Mouse (Mus musculus) heart, embryonic 13.5 days (tissue): ENCODE measurements around the gene Hoxa13. TPM values are rescaled to one million over a fixed set of nuclear protein-coding genes. Genes with fewer than 3 reads are reported as not detected.

Experiments
- ATAC-seq: fragments of 200-750 bp; cut with Nextera tagmentation; 2 replicates; pipeline ENCODE4 v1.8.0; 2017; ENCODE audit warnings: moderate TSS enrichment; ENCODE audit not compliant: insufficient number of reproducible peaks, low FRiP score, low TSS enrichment; ENCODE audit errors: extremely low read depth
- H3K27ac ChIP-seq: fragments of 300-500 bp; sonication (generic); replicated peaks from 2 replicates; pipeline ENCODE4 v1.5.1; 2015; ENCODE audit warnings: moderate library complexity, mild to moderate bottlenecking, inconsistent platforms
- H3K27me3 ChIP-seq: fragments of 300-500 bp; sonication (generic); replicated peaks from 2 replicates; pipeline ENCODE4 v1.6.1; 2015; ENCODE audit warnings: mild to moderate bottlenecking, inconsistent platforms
- H3K36me3 ChIP-seq: fragments of 300-500 bp; sonication (generic); 2 replicates; pipeline ENCODE4 v1.6.1; 2015; ENCODE audit warnings: mild to moderate bottlenecking, inconsistent platforms
- H3K4me1 ChIP-seq: fragments of 300-500 bp; sonication (generic); 2 replicates; pipeline ENCODE4 v1.6.1; 2015; ENCODE audit warnings: inconsistent platforms
- H3K4me2 ChIP-seq: fragments of 300-500 bp; sonication (generic); 2 replicates; pipeline ENCODE4 v1.6.1; 2015; ENCODE audit warnings: inconsistent platforms, mild to moderate bottlenecking, moderate library complexity
- H3K4me3 ChIP-seq: fragments of 300-500 bp; sonication (generic); 2 replicates; pipeline ENCODE4 v1.5.1; 2015; ENCODE audit warnings: moderate library complexity, mild to moderate bottlenecking, inconsistent platforms
- H3K9ac ChIP-seq: fragments of 300-500 bp; sonication (generic); 2 replicates; pipeline ENCODE4 v1.6.1; 2015; ENCODE audit warnings: inconsistent platforms, mild to moderate bottlenecking, moderate library complexity
- H3K9me3 ChIP-seq: fragments of 300-500 bp; sonication (generic); 2 replicates; pipeline ENCODE4 v1.6.1; 2016; ENCODE audit warnings: inconsistent platforms
- WGBS: fragments of 180-500 bp; shearing (Covaris S2); methylation state at CpG from one replicate; pipeline ENCODE4 v1.1.7; 2015; ENCODE audit warnings: mixed read lengths; 5-methylcytosine and 5-hydroxymethylcytosine counted together
- polyA plus RNA-seq: library from polyadenylated mRNA; unstranded; fragments of >200 nt; fragmentation: Nextera tagmentation; extraction: Ambion mirVana; gene quantifications from 2 replicates; pipeline ENCODE4 v1.2.1, GENCODE M21; 2015

The Hoxa13 gene
- polyA plus RNA-seq, 1 experiment from 2014 or later: not detected

GRCm38 (mm10) chr6:52232568-52232965, 28.1 kb downstream of the Hoxa13 start:
- WGBS: 1% methylated on average over 18 of the region's 18 CpGs
- Histone ChIP-seq H3K27me3 (peaks cover 98% of the 10 kb centered on the region), H3K4me3 (no peak overlapping the region), H3K4me2 (no peak overlapping the region), H3K36me3 (no peaks in the 10 kb centered on the region), H3K9me3 (no peaks in the 10 kb centered on the region), H3K27ac (no peak overlapping the region), H3K9ac (no peak overlapping the region), H3K4me1 (peaks cover 5% of the 10 kb centered on the region; the same call in 1 of the 2 replicates)
- no peak for ATAC-seq

- no peak for ATAC-seq
- Histone ChIP-seq H3K9me3 (no peaks in the 10 kb centered on the region), H3K9ac (no peak overlapping the region), H3K4me3 (no peak overlapping the region), H3K36me3 (no peaks in the 10 kb centered on the region), H3K4me2 (no peak overlapping the region), H3K27me3 (peaks cover 98% of the 10 kb centered on the region), H3K4me1 (peaks cover 5% of the 10 kb centered on the region; the same call in 1 of the 2 replicates), H3K27ac (no peak overlapping the region)
- WGBS: 3% methylated on average over 18 of the region's 18 CpGs
These were observed 28.7 kb downstream of the Hoxa13 start for GRCm38 (mm10) chr6:52231885-52232567.

DNA sequence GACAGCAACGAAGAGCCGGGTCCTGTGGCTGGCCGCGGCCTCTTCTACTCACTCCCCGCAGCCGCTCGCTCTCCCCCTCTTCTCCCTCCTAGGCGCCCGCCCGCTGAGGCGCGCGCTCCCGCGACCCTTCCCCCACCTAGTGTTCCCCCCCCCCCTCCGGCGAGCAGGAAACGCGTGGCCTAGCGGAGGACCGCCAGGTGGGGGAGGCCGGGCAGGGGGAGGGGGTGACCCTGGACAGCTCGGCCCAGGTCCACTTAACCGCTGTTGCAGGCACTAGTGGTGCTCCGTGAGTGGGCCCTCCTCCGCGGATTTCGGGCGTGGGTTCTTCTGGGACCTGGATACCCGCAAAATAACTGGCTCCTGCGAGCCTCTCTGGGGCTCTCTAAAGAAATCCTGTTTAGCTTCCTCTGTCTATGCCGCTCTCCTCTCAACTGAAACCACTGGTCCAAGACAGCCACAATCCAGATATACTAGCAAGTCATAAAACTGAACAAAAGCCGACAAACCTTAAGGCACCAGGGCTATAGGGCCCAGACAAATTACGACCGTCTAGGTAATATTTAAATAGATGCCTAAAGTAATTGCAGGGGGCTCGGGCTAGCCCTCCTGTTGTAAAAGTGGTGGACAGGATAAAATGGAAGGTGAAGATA, 30.0 kb downstream of the Hoxa13 start, which contains the start of gene Hoxa9:
Gene Hoxa9, minus strand, starts transcription at position 574 of the 650 bp plus-strand sequence.
- no peaks in the 10 kb centered on the region for H3K9me3 ChIP-seq
- H3K9ac ChIP-seq: no peak within 1 kb of the TSS
- 2% methylated on average over 29 of the region's 36 CpGs for WGBS
- H3K27ac ChIP-seq: no peak within 1 kb of the TSS
- peak within 1 kb of the TSS; percentile 13; the same call in 1 of the 2 replicates for H3K4me3 ChIP-seq
- ATAC-seq: no peak
- H3K27me3 ChIP-seq: peaks cover 98% of the 10 kb centered on the region
- H3K4me2 ChIP-seq: no peak within 1 kb of the TSS
- H3K36me3 ChIP-seq: no peaks in the 10 kb centered on the region
- peaks cover 11% of the 10 kb centered on the region; the same call in 1 of the 2 replicates for H3K4me1 ChIP-seq

DNA sequence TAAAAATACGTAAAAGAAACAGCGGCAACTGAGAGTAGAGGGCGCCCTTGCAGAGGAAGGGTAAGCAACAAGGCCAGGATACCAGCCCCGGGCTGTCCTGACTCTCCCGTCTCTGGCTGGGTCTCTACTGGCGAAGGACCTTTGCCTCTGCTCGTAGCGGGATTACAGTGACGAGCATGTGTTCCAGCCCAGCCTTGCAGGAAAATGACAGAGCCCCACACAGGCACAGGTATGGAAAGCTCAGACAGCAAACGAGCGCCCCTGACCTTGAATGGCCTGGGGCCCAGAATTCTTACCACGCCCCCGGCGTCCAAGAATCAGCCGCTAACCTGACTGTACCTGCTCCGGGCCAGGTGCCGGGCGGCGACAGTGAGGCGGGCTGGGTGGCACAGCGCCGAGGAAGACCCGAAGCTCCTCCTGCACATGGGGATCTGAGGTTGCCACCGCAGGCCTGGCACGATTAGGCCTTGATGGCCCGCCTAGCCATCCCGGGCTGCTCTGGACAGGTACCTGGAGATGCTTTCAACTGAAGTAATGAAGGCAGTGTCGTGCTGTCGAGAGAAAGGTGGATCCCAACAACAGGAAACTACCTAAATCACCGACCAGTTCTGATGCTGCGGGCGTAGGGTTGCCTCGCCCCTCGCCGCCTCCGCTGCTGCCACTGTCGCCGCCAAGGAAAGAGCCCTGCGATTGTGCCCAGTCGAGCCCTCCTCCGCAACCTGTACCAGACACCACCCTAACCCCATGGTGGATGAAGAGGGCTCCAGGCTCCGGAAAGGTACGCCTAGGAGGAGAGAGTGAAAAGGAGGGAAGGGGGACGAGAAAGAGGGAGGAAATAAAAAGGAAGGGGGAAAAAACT, 30.9 kb downstream of the Hoxa13 start:
- Histone ChIP-seq H3K27ac (no peak overlapping the region), H3K4me1 (peaks cover 12% of the 10 kb centered on the region; the same call in 1 of the 2 replicates), H3K27me3 (peaks cover 98% of the 10 kb centered on the region), H3K4me2 (peak overlapping the region; percentile 6), H3K9me3 (no peaks in the 10 kb centered on the region), H3K36me3 (no peaks in the 10 kb centered on the region), H3K4me3 (0 out of 2 replicates have a peak overlapping the region, but pooled peaks have one; percentile 1), H3K9ac (no peak overlapping the region)
- ATAC-seq: no peak
- WGBS: 2% methylated on average over 44 of the region's 44 CpGs

DNA sequence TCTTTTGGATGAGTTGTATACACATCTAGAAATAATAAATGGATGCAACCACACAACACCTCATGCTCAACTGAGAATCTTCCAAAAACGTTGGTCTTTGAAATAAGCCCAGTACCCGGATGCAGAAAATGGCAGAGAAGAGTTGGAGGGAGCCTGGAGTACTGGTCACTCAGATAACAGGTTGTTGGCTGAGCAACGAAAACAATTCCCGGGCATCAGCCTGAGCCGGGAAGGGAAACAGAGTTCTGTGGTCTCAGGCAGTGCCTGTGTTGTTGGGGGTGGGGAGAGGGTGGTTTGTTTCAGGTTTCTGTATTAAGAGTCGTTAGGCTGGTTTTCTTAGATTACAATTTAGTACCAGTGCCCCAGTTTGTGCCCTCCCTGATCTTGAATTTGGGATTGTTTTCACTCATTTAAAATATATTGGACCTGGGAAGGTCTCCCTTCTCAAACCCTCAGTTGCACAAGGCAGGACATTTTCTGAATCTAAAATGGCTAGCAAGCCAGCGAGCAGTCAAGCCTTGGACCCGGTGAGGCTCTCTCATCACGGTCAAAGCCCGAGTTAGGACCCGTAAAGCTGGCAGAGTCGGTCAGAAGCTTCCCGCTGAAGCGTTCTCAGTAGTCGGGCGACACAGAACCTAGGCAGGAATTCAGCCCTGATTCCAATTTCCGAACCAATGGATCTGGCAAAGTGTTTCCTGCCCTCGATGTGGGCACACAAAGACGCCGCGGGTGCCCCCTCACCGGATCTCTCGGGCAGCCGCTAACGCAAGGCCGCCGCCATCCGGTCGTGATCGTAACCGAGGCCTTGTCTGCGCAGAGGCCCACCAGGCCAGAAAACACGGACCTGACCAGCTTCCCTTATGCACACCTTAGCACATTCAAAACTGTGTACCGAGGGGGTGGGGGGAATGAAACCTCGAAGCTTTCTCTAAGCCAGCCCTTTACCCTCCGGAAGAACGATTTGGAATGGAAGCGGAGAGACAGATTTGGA, 31.9 kb downstream of the Hoxa13 start:
- H3K9ac ChIP-seq: no peak overlapping the region
- under 1% methylated on average over 38 of the region's 38 CpGs for WGBS
- no peak overlapping the region for H3K27ac ChIP-seq
- no peaks in the 10 kb centered on the region for H3K36me3 ChIP-seq
- peaks cover 7% of the 10 kb centered on the region; the same call in 1 of the 2 replicates for H3K4me1 ChIP-seq
- no peak overlapping the region for H3K4me3 ChIP-seq
- peaks cover 98% of the 10 kb centered on the region for H3K27me3 ChIP-seq
- H3K4me2 ChIP-seq: no peak overlapping the region
- no peaks in the 10 kb centered on the region for H3K9me3 ChIP-seq
- no peak for ATAC-seq

DNA sequence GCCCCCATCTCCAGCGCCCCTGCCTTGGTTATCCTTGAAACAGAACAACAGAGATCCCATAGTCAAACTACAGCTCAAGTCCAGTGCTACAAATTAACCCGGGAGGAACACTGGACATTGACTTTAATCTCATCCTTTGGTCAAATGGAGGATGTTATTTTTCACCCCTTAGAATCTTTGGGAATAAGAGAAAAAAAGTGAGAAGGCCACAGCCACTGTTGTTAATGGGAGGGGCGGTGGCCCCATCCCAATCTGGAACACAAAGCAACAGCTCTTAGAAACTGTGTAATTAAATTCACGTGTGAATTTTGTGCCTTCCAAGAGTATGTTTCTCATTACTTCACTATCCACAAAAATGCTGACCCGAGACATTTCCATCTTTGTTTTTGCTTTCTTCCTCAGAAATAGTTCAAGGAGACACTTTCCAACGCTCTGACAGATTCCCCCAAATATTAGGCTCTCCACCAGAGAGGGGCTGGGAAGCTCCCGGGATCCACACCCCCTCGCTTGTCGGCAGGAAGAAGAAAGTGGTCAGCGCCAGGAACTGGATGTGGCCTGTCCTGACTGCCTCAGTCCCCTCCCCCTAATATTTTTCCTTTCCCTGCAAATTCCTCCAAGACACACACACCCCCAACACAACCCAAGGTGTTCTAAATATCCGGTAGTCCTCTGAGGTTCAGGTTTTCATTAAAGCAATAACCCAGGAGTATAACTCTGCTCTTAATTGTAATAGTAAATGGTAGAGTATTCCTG, 33.0 kb downstream of the Hoxa13 start:
- H3K27me3 ChIP-seq: peaks cover 98% of the 10 kb centered on the region
- no peaks in the 10 kb centered on the region for H3K36me3 ChIP-seq
- H3K9ac ChIP-seq: no peak overlapping the region
- no peak for ATAC-seq
- H3K4me1 ChIP-seq: peaks cover 6% of the 10 kb centered on the region; the same call in 1 of the 2 replicates
- no peak overlapping the region for H3K4me2 ChIP-seq
- 6% methylated on average over 11 of the region's 11 CpGs for WGBS
- H3K4me3 ChIP-seq: no peak overlapping the region
- no peaks in the 10 kb centered on the region for H3K9me3 ChIP-seq
- H3K27ac ChIP-seq: no peak overlapping the region

DNA sequence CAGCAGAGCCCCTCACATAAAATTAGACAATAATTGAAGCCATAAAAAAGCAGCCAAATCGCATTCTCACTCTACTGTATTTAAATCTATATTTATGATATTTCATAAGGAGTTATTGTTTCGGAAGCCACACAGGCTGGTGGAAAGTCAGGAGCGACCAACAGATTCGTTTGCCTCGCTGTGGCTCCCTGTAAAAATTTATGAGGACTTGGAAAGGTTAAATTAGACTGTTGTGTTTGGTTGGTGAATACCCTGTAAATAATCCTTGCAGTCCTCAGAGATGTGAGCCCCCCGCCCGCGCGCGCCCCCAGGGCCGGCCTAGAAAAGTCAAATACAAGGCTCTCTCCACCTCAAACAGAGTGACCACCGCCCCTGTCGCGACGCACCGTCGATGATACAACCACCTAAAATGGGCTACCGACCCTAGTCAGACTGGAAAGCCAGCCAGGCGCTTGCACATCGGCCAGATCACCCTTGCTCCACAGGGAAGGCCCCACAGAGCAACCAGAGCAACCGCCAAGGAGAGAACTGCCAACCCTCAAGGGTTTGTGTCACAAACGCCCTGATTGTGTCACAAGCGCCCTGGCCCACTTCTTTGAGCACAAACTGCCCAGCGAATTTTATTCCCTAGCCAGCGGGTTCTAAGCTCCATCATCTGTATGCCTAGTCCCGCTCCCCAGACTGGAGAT, 34.0 kb downstream of the Hoxa13 start:
- H3K9me3 ChIP-seq: no peaks in the 10 kb centered on the region
- ATAC-seq: no peak
- no peak overlapping the region for H3K9ac ChIP-seq
- H3K27me3 ChIP-seq: peaks cover 98% of the 10 kb centered on the region
- H3K36me3 ChIP-seq: no peaks in the 10 kb centered on the region
- H3K4me2 ChIP-seq: no peak overlapping the region
- 5% methylated on average over 26 of the region's 26 CpGs for WGBS
- H3K4me1 ChIP-seq: peaks cover 10% of the 10 kb centered on the region; the same call in 1 of the 2 replicates
- no peak overlapping the region for H3K27ac ChIP-seq
- H3K4me3 ChIP-seq: no peak overlapping the region

- 2% methylated on average over 69 of the region's 69 CpGs for WGBS
- peak overlapping the region; percentile 24; the same call in 1 of the 2 replicates for H3K4me2 ChIP-seq
- H3K4me3 ChIP-seq: peak overlapping the region; percentile 23
These were observed 34.8 kb downstream of the Hoxa13 start for GRCm38 (mm10) chr6:52225612-52226568.

More at GRCm38 (mm10) chr6:52225612-52226568, 34.8 kb downstream of the Hoxa13 start:
- no peaks in the 10 kb centered on the region for H3K36me3 ChIP-seq
- peaks cover 15% of the 10 kb centered on the region; the same call in 1 of the 2 replicates for H3K4me1 ChIP-seq
- ATAC-seq: no peak
- peaks cover 99% of the 10 kb centered on the region for H3K27me3 ChIP-seq
- no peak overlapping the region for H3K27ac ChIP-seq
- no peak overlapping the region for H3K9ac ChIP-seq
- no peaks in the 10 kb centered on the region for H3K9me3 ChIP-seq
